Mouse (Mus musculus) mouse trophoblast stem cell (cell line): ENCODE measurements around the gene Med26.

ENCODE experiments used
- in situ Hi-C, 2 experiments: fragments of 300-500 bp; cut with MseI, MboI; formaldehyde crosslinking; loops; 2 replicates in 1 of 2; 3 replicates in 1 of 2; pipeline ENCODE4 v1.15.1; 2025

The Med26 gene

DNA sequence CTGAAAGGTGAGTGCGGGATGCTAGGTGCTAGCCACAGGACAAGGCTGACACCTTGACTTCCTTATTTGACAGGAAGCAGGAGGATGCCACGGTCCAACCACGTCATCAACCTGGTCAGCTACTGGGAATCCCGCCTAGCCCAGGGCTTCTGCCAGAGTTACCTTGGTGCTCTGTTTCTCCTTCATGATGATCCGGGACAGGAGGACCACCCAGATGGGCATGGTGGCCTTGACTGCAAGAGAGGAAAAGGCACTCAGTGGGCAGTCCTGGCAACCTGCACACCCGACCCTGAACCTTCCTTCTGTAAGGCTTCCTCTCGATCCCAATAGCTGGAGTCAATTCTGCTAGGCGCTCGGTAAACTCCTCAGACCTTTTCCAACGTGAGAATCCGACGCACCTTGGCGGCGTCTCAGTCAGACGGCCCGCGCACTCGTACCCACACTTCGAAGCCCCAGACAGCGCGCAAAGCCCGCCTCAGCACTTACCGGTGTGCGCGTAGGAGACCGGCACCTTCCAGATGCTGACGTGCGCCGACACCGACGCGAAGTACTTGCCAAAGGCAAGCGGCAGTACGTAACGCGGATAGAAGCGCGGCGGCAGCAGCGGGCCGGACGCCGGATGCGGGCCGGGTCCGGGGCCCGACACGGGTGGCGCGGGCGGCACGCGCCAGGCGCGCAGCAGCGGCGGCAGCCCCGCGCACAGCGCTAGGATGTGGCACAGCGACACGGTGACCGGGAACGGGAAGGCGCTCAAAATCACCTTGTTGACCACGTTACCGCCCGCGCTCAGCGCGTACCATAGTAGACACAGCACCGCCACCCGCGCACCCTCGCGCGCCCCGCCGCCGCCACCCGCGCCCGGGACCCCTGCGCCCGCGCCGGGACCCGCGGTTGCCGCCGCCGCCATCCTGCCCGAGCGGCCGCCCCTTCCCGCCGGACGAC is 56.1 kb downstream of the Med26 start, which contains the start of gene Slc35e1:
Slc35e1 (minus strand) TSS at position 935 of the 942 bp plus-strand sequence.
- in situ Hi-C loops, result no loop called here

DNA sequence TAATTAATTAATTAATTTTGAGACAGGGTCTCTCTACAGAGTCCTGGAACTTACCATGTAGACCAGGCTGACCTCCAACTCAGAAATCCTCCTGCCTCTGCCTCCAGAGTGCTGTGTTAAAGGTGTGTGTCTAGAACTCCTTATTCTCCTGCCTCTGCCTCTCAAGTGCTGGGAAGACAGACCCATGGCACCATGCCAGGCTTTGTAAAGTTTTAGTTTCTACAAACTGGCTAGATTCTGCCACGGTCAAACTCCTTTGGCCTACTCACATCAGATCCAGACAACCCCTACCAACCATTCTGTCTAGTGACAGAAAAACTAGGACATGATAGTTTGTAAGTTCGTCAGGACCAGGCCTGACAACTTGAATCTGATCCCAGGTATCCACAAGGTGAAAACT is 57.1 kb downstream of the Med26 start:
- in situ Hi-C loops, result no loop called here

- in situ Hi-C loops, result no loop called here
Observed at GRCm38 (mm10) chr8:72487014-72487413, 61.1 kb downstream of the Med26 start.

DNA sequence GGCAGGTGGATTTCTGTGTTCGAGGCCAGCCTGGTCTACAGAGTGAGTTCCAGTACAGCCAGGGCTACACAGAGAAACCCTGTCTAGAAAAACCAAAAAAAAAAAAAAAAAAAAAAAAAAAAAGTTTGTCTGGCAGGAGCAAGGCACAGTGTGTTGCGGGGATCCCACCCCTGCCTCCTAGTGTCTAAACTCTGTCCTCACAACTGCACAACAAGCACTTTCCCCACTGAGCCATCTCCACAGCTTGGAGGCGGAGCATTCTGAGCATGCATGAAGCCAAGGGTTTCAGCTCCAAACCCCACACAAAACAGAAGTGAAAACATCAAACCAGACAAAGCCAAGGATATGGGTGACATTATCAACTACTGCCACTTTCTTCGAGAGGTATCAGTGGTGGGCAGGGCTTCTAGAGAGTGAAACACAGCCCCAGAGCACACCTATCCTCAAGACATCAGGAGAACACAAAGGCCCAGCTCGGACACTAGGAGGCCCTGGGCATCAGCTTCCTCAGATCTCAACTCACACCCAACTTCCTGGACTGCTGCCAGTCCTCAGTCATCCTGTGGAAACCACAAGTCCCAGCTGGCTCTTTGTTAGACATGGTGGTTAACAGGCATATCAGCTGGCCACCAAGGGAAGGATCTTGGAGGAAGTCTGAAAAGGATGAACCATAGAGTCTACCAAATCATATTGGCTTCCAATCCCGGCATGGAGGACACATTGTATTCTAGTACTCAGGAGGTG is 62.4 kb downstream of the Med26 start:
- in situ Hi-C loops, result no loop called here

- in situ Hi-C loops, result no loop called here
Observed at GRCm38 (mm10) chr8:72474826-72475546, 73.1 kb downstream of the Med26 start, which contains the start of gene Cherp. Gene Cherp (minus strand): TSS chr8:72475226.

DNA sequence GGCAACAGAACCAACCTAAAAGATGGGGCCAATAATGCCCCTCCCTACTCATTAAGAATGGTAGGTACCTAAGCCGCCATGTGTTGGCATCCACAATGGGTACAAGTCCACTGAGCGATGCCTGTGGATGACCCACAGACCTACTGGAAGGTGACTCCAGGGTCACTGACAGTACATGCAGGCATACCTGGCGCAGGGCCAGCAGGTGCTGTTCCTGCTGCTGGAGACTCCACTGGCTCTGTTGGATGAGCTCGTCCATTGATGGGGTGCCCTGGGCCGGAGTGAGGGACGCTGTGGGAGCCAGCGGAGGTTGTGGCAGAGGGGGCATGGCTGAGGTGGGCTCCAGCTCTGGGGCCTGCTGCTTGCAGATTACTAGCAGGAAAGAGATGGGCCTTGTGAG is 77.4 kb downstream of the Med26 start:
- in situ Hi-C loops, result no loop called here

DNA sequence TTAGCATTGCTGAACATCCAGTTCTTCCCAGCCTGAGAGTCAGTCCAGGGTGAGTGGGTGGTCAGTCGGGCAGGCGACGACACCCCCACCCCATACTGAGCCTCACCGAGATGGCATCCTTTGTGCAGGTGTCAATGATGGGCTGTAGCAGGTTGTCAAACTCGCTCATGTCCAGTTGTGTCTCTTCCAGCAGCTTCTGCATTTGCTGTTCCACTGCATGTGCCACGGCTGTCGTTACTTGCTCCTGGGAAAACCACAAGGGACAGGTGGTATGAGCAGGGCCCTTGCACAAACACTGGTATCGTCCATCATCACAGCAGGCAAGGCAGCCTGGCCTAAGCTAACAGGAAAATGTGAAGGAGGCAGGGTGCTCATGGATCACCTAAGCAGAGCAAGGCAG is 78.1 kb downstream of the Med26 start:
- in situ Hi-C loops, result no loop called here

GRCm38 (mm10) chr8:72469243-72469642 is 78.8 kb downstream of the Med26 start:
- in situ Hi-C loops, result no loop called here

- in situ Hi-C loops, result no loop called here
Observed at GRCm38 (mm10) chr8:72464211-72464610, 83.9 kb downstream of the Med26 start.

- in situ Hi-C loops, result no loop called here
Observed at GRCm38 (mm10) chr8:72459881-72460533, 88.1 kb downstream of the Med26 start.

GRCm38 (mm10) chr8:72458457-72458856 is 89.6 kb downstream of the Med26 start:
- in situ Hi-C loops, result no loop called here

- in situ Hi-C loops, result no loop called here
Observed at GRCm38 (mm10) chr8:72457806-72458205, 90.3 kb downstream of the Med26 start.

DNA sequence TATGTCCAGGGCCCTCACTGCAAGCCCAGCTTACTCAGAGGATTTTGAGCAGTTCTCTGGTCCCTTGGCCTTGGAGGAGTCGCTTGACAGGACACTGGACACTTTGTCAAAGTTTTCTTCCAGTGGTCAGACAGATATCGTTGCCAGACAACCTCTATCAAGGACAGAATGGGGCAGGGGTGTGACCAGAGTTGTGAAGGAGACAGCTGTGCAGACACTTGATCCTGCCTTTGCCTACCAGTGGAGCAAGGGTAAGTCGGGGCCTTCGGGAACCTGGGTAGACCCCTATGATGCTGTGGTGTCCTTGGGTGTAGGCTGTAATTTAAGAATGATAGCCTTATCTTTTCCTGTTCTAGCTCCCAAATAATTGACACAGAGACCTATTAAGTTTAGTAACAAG is 92.8 kb downstream of the Med26 start:
- in situ Hi-C loops, result no loop called here

GRCm38 (mm10) chr8:72453904-72454303 is 94.2 kb downstream of the Med26 start:
- in situ Hi-C loops, result no loop called here

- in situ Hi-C loops, result no loop called here
Observed at GRCm38 (mm10) chr8:72451516-72451915, 96.6 kb downstream of the Med26 start.

DNA sequence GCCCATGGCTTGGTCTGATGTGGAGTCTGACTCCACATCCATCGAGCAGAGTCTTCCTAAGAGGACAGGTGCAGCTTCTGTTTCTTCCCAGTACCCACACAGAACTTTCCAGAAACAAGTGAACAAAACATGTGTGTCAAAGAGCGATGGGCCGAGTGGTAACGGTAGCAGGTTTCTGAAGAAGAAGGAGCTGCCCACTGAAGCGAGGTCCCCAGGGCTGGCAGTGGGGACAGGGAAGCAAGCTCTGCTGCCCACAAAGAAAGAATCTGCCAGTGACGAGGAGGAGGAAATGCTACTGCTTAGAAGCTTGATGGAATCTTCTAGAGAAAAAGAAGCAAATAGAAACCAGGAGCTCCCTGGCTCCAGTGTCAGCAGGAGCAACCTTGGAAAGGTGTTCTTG is 103.0 kb downstream of the Med26 start:
- in situ Hi-C loops, result no loop called here
